15 mouse cellular contexts compared by ENCODE assay signal in genomic region chr5:36944552-36944951, GRCm38 (mm10). TPM values are rescaled to one million over a fixed set of nuclear protein-coding genes. Genes with fewer than 3 reads are reported as not detected.
DNase-seq lines count a peak whose midpoint lies in the region; ATAC-seq lines count a peak whose summit lies in the region.
"Had no signal": no experiment of that assay in that cellular context is flagged by ENCODE, and none has a peak within 500 bp of the region (broad histone marks: within the 10 kb centered on the region; RNA-seq: fewer than 3 reads in every experiment).

No protein-coding gene starts in this region.

- H3K27me3 ChIP-seq in forebrain, embryonic 13.5 days = peaks cover 46% of the 10 kb centered on the region
- H3K27me3 ChIP-seq in forebrain, embryonic 10.5 days (ENCODE audit: poor library complexity, severe bottlenecking) = peaks cover 50% of the 10 kb centered on the region
- H3K27me3 ChIP-seq in kidney, embryonic 15.5 days = peaks cover 5% of the 10 kb centered on the region; the same call in 1 of the 2 replicates
- no peaks in the 10 kb centered on the region for H3K27me3 ChIP-seq in hindbrain, embryonic 16.5 days (replicated peaks; ENCODE audit: control insufficient read depth, insufficient read depth, low read length)
- H3K27me3 ChIP-seq: embryonic facial prominence, embryonic 15.5 days had no signal

- peak overlapping the region; percentile 82 for H3K27ac ChIP-seq in forebrain, embryonic 13.5 days
- no peak overlapping the region for H3K27ac ChIP-seq in forebrain, embryonic 10.5 days
- H3K27ac ChIP-seq in kidney, embryonic 15.5 days = 0 out of 2 replicates have a peak overlapping the region, but pooled peaks have one; percentile 16
- H3K27ac ChIP-seq in hindbrain, embryonic 16.5 days (ENCODE audit: low read depth, low read length) = peak overlapping the region; percentile 54
- H3K27ac ChIP-seq: embryonic facial prominence, embryonic 15.5 days; limb, embryonic 13.5 days; liver, embryonic 14.5 days had no signal

- H3K36me3 ChIP-seq in forebrain, embryonic 13.5 days (ENCODE audit: poor library complexity, severe bottlenecking) = no peaks in the 10 kb centered on the region
- H3K36me3 ChIP-seq in forebrain, embryonic 10.5 days (replicated peaks) = no peaks in the 10 kb centered on the region
- H3K36me3 ChIP-seq in kidney, embryonic 15.5 days = no peaks in the 10 kb centered on the region
- H3K36me3 ChIP-seq in hindbrain, embryonic 16.5 days (ENCODE audit: control insufficient read depth, insufficient read depth, low read length) = peaks cover 2% of the 10 kb centered on the region; the same call in 1 of the 2 replicates
- H3K36me3 ChIP-seq: embryonic facial prominence, embryonic 15.5 days; limb, embryonic 13.5 days had no signal

- H3K4me1 ChIP-seq in forebrain, embryonic 13.5 days = peaks cover 22% of the 10 kb centered on the region
- H3K4me1 ChIP-seq in forebrain, embryonic 10.5 days = peaks cover 33% of the 10 kb centered on the region
- H3K4me1 ChIP-seq in kidney, embryonic 15.5 days = peaks cover 17% of the 10 kb centered on the region
- peaks cover 7% of the 10 kb centered on the region for H3K4me1 ChIP-seq in hindbrain, embryonic 16.5 days (ENCODE audit: control insufficient read depth, insufficient read depth, low read depth, low read length)
- H3K4me1 ChIP-seq: embryonic facial prominence, embryonic 15.5 days; limb, embryonic 13.5 days had no signal

- no peak overlapping the region for H3K4me2 ChIP-seq in forebrain, embryonic 13.5 days
- H3K4me2 ChIP-seq in kidney, embryonic 15.5 days = no peak overlapping the region
- H3K4me2 ChIP-seq in hindbrain, embryonic 16.5 days (ENCODE audit: low read length) = no peak overlapping the region
- H3K4me2 ChIP-seq: embryonic facial prominence, embryonic 15.5 days; limb, embryonic 13.5 days had no signal

- no peaks in the 10 kb centered on the region for H3K9me3 ChIP-seq in forebrain, embryonic 13.5 days (replicated peaks)
- no peaks in the 10 kb centered on the region for H3K9me3 ChIP-seq in forebrain, embryonic 10.5 days
- H3K9me3 ChIP-seq in kidney, embryonic 15.5 days (replicated peaks) = no peaks in the 10 kb centered on the region
- no peaks in the 10 kb centered on the region for H3K9me3 ChIP-seq in hindbrain, embryonic 16.5 days (ENCODE audit: control insufficient read depth, low read length)
- H3K9me3 ChIP-seq: embryonic facial prominence, embryonic 15.5 days; limb, embryonic 13.5 days had no signal

- no peak for DNase-seq in forebrain, embryonic 10.5 days (ENCODE audit: extremely low spot score, low spot score)
- no peak for DNase-seq in kidney, adult 9 months
- peak; percentile 18 for DNase-seq in ES-CJ7 (ENCODE audit: low read depth, low spot score)
- DNase-seq in gastrocnemius, postnatal 4 days (ENCODE audit: low spot score in 2 of 2) = no peak
- DNase-seq in adrenal gland, adult 2 months = no peak
- DNase-seq: cerebellum, adult 9-11 months; embryo, embryonic 11 days; gastrocnemius, postnatal 14 days; thymus, postnatal 4 days had no signal

- 72% methylated on average over 5 of the region's 5 CpGs for WGBS in forebrain, embryonic 13.5 days
- 71% methylated on average over 5 of the region's 5 CpGs for WGBS in forebrain, embryonic 10.5 days
- 48% methylated on average over 5 of the region's 5 CpGs for WGBS in kidney, embryonic 15.5 days
- 74% methylated on average over 5 of the region's 5 CpGs for WGBS in hindbrain, embryonic 16.5 days

- H3K9ac ChIP-seq in forebrain, embryonic 13.5 days = no peak overlapping the region
- H3K9ac ChIP-seq in kidney, embryonic 15.5 days = no peak overlapping the region
- H3K9ac ChIP-seq in hindbrain, embryonic 16.5 days (ENCODE audit: low read depth, low read length) = no peak overlapping the region
- H3K9ac ChIP-seq: embryonic facial prominence, embryonic 15.5 days; limb, embryonic 13.5 days; liver, embryonic 14.5 days had no signal

- no peak for ATAC-seq in forebrain, embryonic 13.5 days
- ATAC-seq in kidney, embryonic 15.5 days (replicated peaks; ENCODE audit: low FRiP score) = no peak
- no peak for ATAC-seq in hindbrain, embryonic 16.5 days

- no peak overlapping the region for H3K4me3 ChIP-seq in forebrain, embryonic 13.5 days
- no peak overlapping the region for H3K4me3 ChIP-seq in forebrain, embryonic 10.5 days
- H3K4me3 ChIP-seq in kidney, embryonic 15.5 days (replicated peaks) = no peak overlapping the region
- no peak overlapping the region for H3K4me3 ChIP-seq in hindbrain, embryonic 16.5 days (ENCODE audit: low read length)
- H3K4me3 ChIP-seq: embryonic facial prominence, embryonic 15.5 days; limb, embryonic 13.5 days had no signal

RNA-seq across cellular contexts. Expression of gene Wfs1, which starts 44.5 kb away (rescaled TPM):
- 5.3 and 6.5 TPM in 2 replicates for polyA plus RNA-seq in forebrain, embryonic 13.5 days (2015; fragmentation: Nextera tagmentation; extraction: Ambion mirVana)
- 8.1 and 8.4 TPM in 2 replicates for polyA plus RNA-seq in forebrain, embryonic 10.5 days (2016; fragmentation: Nextera tagmentation; extraction: Ambion mirVana)
- 18.3 and 19.5 TPM in 2 replicates for polyA plus RNA-seq in kidney, embryonic 15.5 days (2015; fragmentation: Nextera tagmentation; extraction: Ambion mirVana)
- 11.0 and 12.3 TPM in 2 replicates for polyA plus RNA-seq in hindbrain, embryonic 16.5 days (2015; fragmentation: Nextera tagmentation; extraction: Ambion mirVana)
- total RNA-seq in gastrocnemius, postnatal 4 days (2021) = 10 to 100 TPM; 22.2 TPM
- total RNA-seq in adrenal gland, adult 2 months (2021) = 100 to 1,000 TPM in 1 of 2 experiments, 10 to 100 TPM in 1; 32.6 to 122 TPM
- polyA plus RNA-seq in adrenal gland, adult 2 months (2012; rRNA removed) = 39.2 and 91.2 TPM in 2 replicates
